ENCODE assay signal across 13 mouse cellular contexts in genomic region chr2:128138924-128139323, GRCm38 (mm10). TPM values are rescaled to one million over a fixed set of nuclear protein-coding genes. Genes with fewer than 3 reads are reported as not detected.
DNase-seq lines count a peak whose midpoint lies in the region; ATAC-seq and TF ChIP-seq lines count a peak whose summit lies in the region.
"Had no signal": no experiment of that assay in that cellular context is flagged by ENCODE, and none has a peak within 500 bp of the region (broad histone marks: within the 10 kb centered on the region; RNA-seq: fewer than 3 reads in every experiment).

No protein-coding gene starts in this region.

- no peaks in the 10 kb centered on the region; the same call in 1 of the 2 replicates for H3K4me1 ChIP-seq in hindbrain, embryonic 11.5 days (replicated peaks; ENCODE audit: control insufficient read depth, insufficient read depth, low read length)
- peaks cover 29% of the 10 kb centered on the region for H3K4me1 ChIP-seq in hindbrain, embryonic 10.5 days (replicated peaks)
- peaks cover 5% of the 10 kb centered on the region; the same call in 1 of the 2 replicates for H3K4me1 ChIP-seq in forebrain, postnatal 0 days (ENCODE audit: insufficient read depth)
- H3K4me1 ChIP-seq in hindbrain, embryonic 14.5 days (replicated peaks; ENCODE audit: control insufficient read depth, insufficient read depth, low read length): peaks cover 22% of the 10 kb centered on the region
- no peaks in the 10 kb centered on the region for H3K4me1 ChIP-seq in midbrain, postnatal 0 days (ENCODE audit: insufficient read depth, low read length)

- no peak overlapping the region for H3K4me3 ChIP-seq in hindbrain, embryonic 11.5 days (ENCODE audit: low read depth, low read length)
- no peak overlapping the region for H3K4me3 ChIP-seq in hindbrain, embryonic 10.5 days
- no peak overlapping the region for H3K4me3 ChIP-seq in forebrain, postnatal 0 days (ENCODE audit: low read depth, low read length)
- H3K4me3 ChIP-seq in hindbrain, embryonic 14.5 days (replicated peaks; ENCODE audit: low read length): no peak overlapping the region
- no peak overlapping the region for H3K4me3 ChIP-seq in midbrain, postnatal 0 days (ENCODE audit: low read depth, low read length)
- H3K4me3 ChIP-seq: limb, embryonic 15.5 days had no signal

- 0 out of 2 replicates have a peak, but pooled peaks have one; percentile 43 for ATAC-seq in hindbrain, embryonic 11.5 days (ENCODE audit: low FRiP score)
- peak; percentile 64; the same call in 1 of the 2 replicates for ATAC-seq in forebrain, postnatal 0 days
- ATAC-seq in hindbrain, embryonic 14.5 days (ENCODE audit: low FRiP score): peak; percentile 78
- no peak for ATAC-seq in midbrain, postnatal 0 days (ENCODE audit: low FRiP score)
- ATAC-seq: CD4-positive, CD25-positive, alpha-beta regulatory T cell, adult 4 months; liver, postnatal 0 days had no signal

- no peak overlapping the region for H3K9ac ChIP-seq in hindbrain, embryonic 11.5 days (ENCODE audit: low read depth, low read length)
- no peak overlapping the region for H3K9ac ChIP-seq in forebrain, postnatal 0 days
- H3K9ac ChIP-seq in hindbrain, embryonic 14.5 days: no peak overlapping the region
- H3K9ac ChIP-seq in midbrain, postnatal 0 days (replicated peaks; ENCODE audit: low read length, poor library complexity, severe bottlenecking): no peak overlapping the region
- H3K9ac ChIP-seq: limb, embryonic 15.5 days; liver, postnatal 0 days had no signal

- no peaks in the 10 kb centered on the region for H3K9me3 ChIP-seq in hindbrain, embryonic 11.5 days (ENCODE audit: control insufficient read depth, low read length)
- no peaks in the 10 kb centered on the region for H3K9me3 ChIP-seq in hindbrain, embryonic 10.5 days
- H3K9me3 ChIP-seq in forebrain, postnatal 0 days (ENCODE audit: low read length): no peaks in the 10 kb centered on the region
- no peaks in the 10 kb centered on the region for H3K9me3 ChIP-seq in hindbrain, embryonic 14.5 days (ENCODE audit: control insufficient read depth, low read length)
- H3K9me3 ChIP-seq in midbrain, postnatal 0 days (ENCODE audit: low read length): no peaks in the 10 kb centered on the region
- H3K9me3 ChIP-seq: limb, embryonic 15.5 days had no signal

- no peaks in the 10 kb centered on the region for H3K27me3 ChIP-seq in hindbrain, embryonic 11.5 days (ENCODE audit: control insufficient read depth, insufficient read depth, low read length)
- H3K27me3 ChIP-seq in hindbrain, embryonic 10.5 days (ENCODE audit: insufficient read depth, poor library complexity, severe bottlenecking): no peaks in the 10 kb centered on the region
- H3K27me3 ChIP-seq in forebrain, postnatal 0 days (ENCODE audit: insufficient read depth, low read length): no peaks in the 10 kb centered on the region
- H3K27me3 ChIP-seq in hindbrain, embryonic 14.5 days (ENCODE audit: control insufficient read depth, insufficient read depth, low read length): no peaks in the 10 kb centered on the region
- H3K27me3 ChIP-seq in midbrain, postnatal 0 days (ENCODE audit: insufficient read depth, low read length): no peaks in the 10 kb centered on the region
- H3K27me3 ChIP-seq: limb, embryonic 15.5 days had no signal

- TF ChIP-seq CTCF in forebrain, postnatal 0 days (IDR thresholded peaks at IDR 0.05; ENCODE audit: low read depth): no peak
- TF ChIP-seq CTCF in midbrain, postnatal 0 days (IDR thresholded peaks at IDR 0.05): no peak

- no peaks in the 10 kb centered on the region for H3K36me3 ChIP-seq in hindbrain, embryonic 11.5 days (ENCODE audit: control insufficient read depth, insufficient read depth, low read length)
- peaks cover 95% of the 10 kb centered on the region for H3K36me3 ChIP-seq in hindbrain, embryonic 10.5 days
- H3K36me3 ChIP-seq in forebrain, postnatal 0 days (ENCODE audit: insufficient read depth): no peaks in the 10 kb centered on the region
- no peaks in the 10 kb centered on the region for H3K36me3 ChIP-seq in hindbrain, embryonic 14.5 days (replicated peaks; ENCODE audit: control insufficient read depth, insufficient read depth)
- no peaks in the 10 kb centered on the region for H3K36me3 ChIP-seq in midbrain, postnatal 0 days (ENCODE audit: insufficient read depth, low read length)

- no peak overlapping the region for H3K4me2 ChIP-seq in hindbrain, embryonic 11.5 days (replicated peaks; ENCODE audit: low read depth, low read length)
- no peak overlapping the region for H3K4me2 ChIP-seq in forebrain, postnatal 0 days (ENCODE audit: low read depth)
- no peak overlapping the region for H3K4me2 ChIP-seq in hindbrain, embryonic 14.5 days (replicated peaks)
- H3K4me2 ChIP-seq in midbrain, postnatal 0 days (ENCODE audit: low read depth, low read length, poor library complexity, severe bottlenecking): no peak overlapping the region
- H3K4me2 ChIP-seq: limb, embryonic 15.5 days had no signal

- WGBS in hindbrain, embryonic 11.5 days: 70% methylated on average over 8 of the region's 8 CpGs
- 85% methylated on average over 8 of the region's 8 CpGs for WGBS in hindbrain, embryonic 10.5 days
- 47% methylated on average over 8 of the region's 8 CpGs for WGBS in forebrain, postnatal 0 days
- 43% methylated on average over 8 of the region's 8 CpGs for WGBS in hindbrain, embryonic 14.5 days
- 60% methylated on average over 8 of the region's 8 CpGs for WGBS in midbrain, postnatal 0 days

- no peak overlapping the region for H3K27ac ChIP-seq in hindbrain, embryonic 11.5 days (ENCODE audit: low read depth, low read length)
- no peak overlapping the region for H3K27ac ChIP-seq in hindbrain, embryonic 10.5 days
- H3K27ac ChIP-seq in forebrain, postnatal 0 days (ENCODE audit: low read depth, low read length): no peak overlapping the region
- peak overlapping the region; percentile 75; the same call in 1 of the 2 replicates for H3K27ac ChIP-seq in hindbrain, embryonic 14.5 days
- H3K27ac ChIP-seq in midbrain, postnatal 0 days (ENCODE audit: low read depth, low read length): no peak overlapping the region
- H3K27ac ChIP-seq: layer of hippocampus, adult 2 months; limb, embryonic 15.5 days had no signal

- DNase-seq in hindbrain, embryonic 11.5 days (ENCODE audit: low spot score): no peak
- no peak for DNase-seq in hindbrain, embryonic 10.5 days (ENCODE audit: low spot score)
- DNase-seq in forebrain, postnatal 0 days: peak; percentile 47
- no peak for DNase-seq in hindbrain, embryonic 14.5 days (ENCODE audit: low spot score)
- DNase-seq in midbrain, postnatal 0 days (ENCODE audit: low spot score): peak; percentile 51
- no peak for DNase-seq in right cerebral cortex, adult 2 months (ENCODE audit: low spot score in 2 of 2)
- DNase-seq in adrenal gland, adult 8-10 months: no peak
- DNase-seq: heart, adult 18-20 months; liver, postnatal 0 days; thymus, adult 18-20 months had no signal

RNA-seq across cellular contexts. Expression of gene Bcl2l11, which starts 13.1 kb away (rescaled TPM):
- polyA plus RNA-seq in hindbrain, embryonic 11.5 days (2014; fragmentation: Nextera tagmentation; extraction: Ambion mirVana): 15.7 and 17.2 TPM in 2 replicates
- 26.2 and 27.4 TPM in 2 replicates for polyA plus RNA-seq in hindbrain, embryonic 10.5 days (2016; fragmentation: Nextera tagmentation; extraction: Ambion mirVana)
- 5.2 and 11.2 TPM in 2 replicates for total RNA-seq in forebrain, postnatal 0 days (2014; rRNA removed)
- 4.9 and 6.7 TPM in 2 replicates for polyA plus RNA-seq in forebrain, postnatal 0 days (2015; fragmentation: Nextera tagmentation; extraction: Ambion mirVana)
- 12.2 and 12.9 TPM in 2 replicates for polyA plus RNA-seq in hindbrain, embryonic 14.5 days (2014; fragmentation: Nextera tagmentation; extraction: Ambion mirVana)
- 6.5 and 13.1 TPM in 2 replicates for total RNA-seq in midbrain, postnatal 0 days (2014; rRNA removed)
- polyA plus RNA-seq in midbrain, postnatal 0 days (2015; fragmentation: Nextera tagmentation; extraction: Ambion mirVana): 3.7 and 5.1 TPM in 2 replicates
- 10 to 100 TPM; 10.2 to 43.3 (median 41.6) TPM for total RNA-seq in adrenal gland, adult 8-10 months (2022)

Comparison
In these comparisons a context has a peak if more than half of its experiments do, and no peak if none do; other contexts are left out.
1. DNase-seq: peak in forebrain, postnatal 0 days (single experiment) and midbrain, postnatal 0 days (single experiment); none in hindbrain, embryonic 11.5 days (single experiment), hindbrain, embryonic 10.5 days (single experiment), hindbrain, embryonic 14.5 days (single experiment), right cerebral cortex, adult 2 months (0 of 2) and adrenal gland, adult 8-10 months (single experiment).